Mouse (Mus musculus): ENCODE data around the gene Dhfr. TPM values are rescaled to one million over a fixed set of nuclear protein-coding genes. Genes with fewer than 3 reads are reported as not detected.

The Dhfr gene
- 5.4 and 5.5 TPM in 2 replicates for polyA plus RNA-seq (2015; fragmentation: Nextera tagmentation; extraction: Ambion mirVana)

- no peaks in the 10 kb centered on the region for H3K27me3 ChIP-seq (ENCODE audit: control insufficient read depth, insufficient read depth, low read length)
- WGBS = under 1% methylated on average over 71 of the region's 76 CpGs
These were observed at the start of gene Dhfr, which contains the start of gene Msh3 for GRCm38 (mm10) chr13:92354456-92355271. Dhfr (plus strand) TSS chr13:92354726. Msh3 (minus strand) TSS chr13:92355003.

GRCm38 (mm10) chr13:92305680-92306079, 48.8 kb upstream of the Dhfr start, which contains the start of gene Gm20379:
Gm20379 (plus strand) TSS chr13:92305980.
- H3K4me3 ChIP-seq (ENCODE audit: low read depth, low read length) = no peak within 1 kb of the TSS
- peaks cover 5% of the 10 kb centered on the region; the same call in 1 of the 2 replicates for H3K36me3 ChIP-seq (ENCODE audit: control insufficient read depth, insufficient read depth, low read length)
- H3K9ac ChIP-seq (ENCODE audit: low read length) = no peak within 1 kb of the TSS
- no peaks in the 10 kb centered on the region for H3K4me1 ChIP-seq (replicated peaks; ENCODE audit: control insufficient read depth, insufficient read depth)
- H3K27me3 ChIP-seq (ENCODE audit: control insufficient read depth, insufficient read depth, low read length) = no peaks in the 10 kb centered on the region
- H3K9me3 ChIP-seq (ENCODE audit: control insufficient read depth, low read length) = no peaks in the 10 kb centered on the region
- WGBS = 97% methylated on average over 11 of the region's 11 CpGs
- DNase-seq (ENCODE audit: low spot score) (no peak), ATAC-seq (ENCODE audit: low FRiP score, low TSS enrichment) (no peak)
- no peak within 1 kb of the TSS for H3K4me2 ChIP-seq (replicated peaks; ENCODE audit: low read depth)
- H3K27ac ChIP-seq (replicated peaks) = no peak within 1 kb of the TSS
- TF ChIP-seq EP300 (optimal IDR thresholded peaks at IDR 0.05) (no peak), CTCF (IDR thresholded peaks at IDR 0.05; ENCODE audit: low read depth) (no peak)

More at GRCm38 (mm10) chr13:92354456-92355271, at the start of gene Dhfr, which contains the start of gene Msh3:
- peak; percentile 85 for TF ChIP-seq CTCF (IDR thresholded peaks at IDR 0.05; ENCODE audit: low read depth)
- TF ChIP-seq EP300 (optimal IDR thresholded peaks at IDR 0.05) = no peak
- Histone ChIP-seq H3K36me3 (ENCODE audit: control insufficient read depth, insufficient read depth, low read length) (0 out of 2 replicates have a peak, but pooled peaks cover 2% of the 10 kb centered on the region), H3K4me3 (ENCODE audit: low read depth, low read length) (peak within 1 kb of the TSS; percentile 74), H3K9me3 (ENCODE audit: control insufficient read depth, low read length) (no peaks in the 10 kb centered on the region), H3K9ac (ENCODE audit: low read length) (peak within 1 kb of the TSS; percentile 73), H3K4me2 (replicated peaks; ENCODE audit: low read depth) (peak within 1 kb of the TSS; percentile 100), H3K4me1 (replicated peaks; ENCODE audit: control insufficient read depth, insufficient read depth) (no peaks in the 10 kb centered on the region), H3K27ac (replicated peaks) (peak within 1 kb of the TSS; percentile 92)
- DNase-seq (ENCODE audit: low spot score) (peak; percentile 99), ATAC-seq (ENCODE audit: low FRiP score, low TSS enrichment) (peak; percentile 96)

DNA sequence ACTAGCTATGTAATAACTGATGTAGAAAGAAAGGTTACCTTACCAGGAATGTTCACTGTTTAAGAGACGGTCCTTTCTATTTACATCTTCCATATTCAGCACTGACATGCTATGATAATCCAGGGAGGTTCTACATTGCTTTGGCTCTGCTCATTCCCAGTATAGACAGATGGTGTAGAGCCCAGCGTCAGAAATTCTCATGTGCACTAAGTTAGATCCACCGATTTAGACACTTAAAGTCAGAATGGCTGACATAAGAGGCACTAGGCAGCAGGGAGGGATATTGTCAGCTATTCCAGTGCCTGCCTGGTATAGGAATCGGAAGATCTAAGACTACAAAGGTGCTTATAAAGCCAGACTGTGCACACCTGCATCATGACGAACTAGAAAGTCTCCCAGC, 39.9 kb upstream of the Dhfr start:
- 77% methylated on average over 5 of the region's 5 CpGs for WGBS
- no peaks in the 10 kb centered on the region for H3K9me3 ChIP-seq (ENCODE audit: control insufficient read depth, low read length)
- H3K27ac ChIP-seq (replicated peaks) = no peak overlapping the region
- no peak overlapping the region for H3K4me2 ChIP-seq (replicated peaks; ENCODE audit: low read depth)
- no peaks in the 10 kb centered on the region for H3K4me1 ChIP-seq (replicated peaks; ENCODE audit: control insufficient read depth, insufficient read depth)
- H3K4me3 ChIP-seq (ENCODE audit: low read depth, low read length) = no peak overlapping the region
- ATAC-seq (ENCODE audit: low FRiP score, low TSS enrichment) (no peak), DNase-seq (ENCODE audit: low spot score) (no peak)
- no peak overlapping the region for H3K9ac ChIP-seq (ENCODE audit: low read length)
- no peaks in the 10 kb centered on the region for H3K27me3 ChIP-seq (ENCODE audit: control insufficient read depth, insufficient read depth, low read length)
- TF ChIP-seq EP300 (optimal IDR thresholded peaks at IDR 0.05) (no peak), CTCF (IDR thresholded peaks at IDR 0.05; ENCODE audit: low read depth) (no peak)
- H3K36me3 ChIP-seq (ENCODE audit: control insufficient read depth, insufficient read depth, low read length) = no peaks in the 10 kb centered on the region

DNA sequence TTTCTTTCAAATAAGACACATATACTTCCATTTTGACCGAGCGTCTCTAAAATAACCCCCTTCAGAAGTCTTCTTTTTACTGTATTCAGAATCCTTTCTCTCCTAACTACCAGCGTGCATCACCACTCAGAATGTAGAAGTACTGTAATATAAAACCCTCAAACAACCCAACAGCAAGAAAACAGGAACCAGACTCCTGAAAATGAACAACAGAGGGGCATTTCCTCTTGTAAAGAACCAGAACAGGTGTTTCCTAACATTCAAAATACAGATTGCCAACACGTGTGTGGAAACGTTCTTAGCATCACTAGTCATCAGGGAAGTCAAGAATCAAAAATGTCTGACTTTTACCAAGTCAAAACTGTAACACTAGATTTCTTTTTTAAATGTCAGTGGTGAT, 33.8 kb upstream of the Dhfr start:
- no peak overlapping the region for H3K4me3 ChIP-seq (ENCODE audit: low read depth, low read length)
- no peak overlapping the region for H3K9ac ChIP-seq (ENCODE audit: low read length)
- H3K36me3 ChIP-seq (ENCODE audit: control insufficient read depth, insufficient read depth, low read length) = no peaks in the 10 kb centered on the region
- H3K9me3 ChIP-seq (ENCODE audit: control insufficient read depth, low read length) = no peaks in the 10 kb centered on the region
- ATAC-seq (ENCODE audit: low FRiP score, low TSS enrichment) = no peak
- no peaks in the 10 kb centered on the region for H3K27me3 ChIP-seq (ENCODE audit: control insufficient read depth, insufficient read depth, low read length)
- H3K4me2 ChIP-seq (replicated peaks; ENCODE audit: low read depth) = no peak overlapping the region
- H3K27ac ChIP-seq (replicated peaks) = no peak overlapping the region
- DNase-seq (ENCODE audit: low spot score) = no peak
- no peak for TF ChIP-seq CTCF (IDR thresholded peaks at IDR 0.05; ENCODE audit: low read depth)
- TF ChIP-seq EP300 (optimal IDR thresholded peaks at IDR 0.05) = no peak
- no peaks in the 10 kb centered on the region for H3K4me1 ChIP-seq (replicated peaks; ENCODE audit: control insufficient read depth, insufficient read depth)
- WGBS = 83% methylated on average over 5 of the region's 5 CpGs

- Histone ChIP-seq H3K4me1 (replicated peaks; ENCODE audit: control insufficient read depth, insufficient read depth) (no peaks in the 10 kb centered on the region), H3K4me3 (ENCODE audit: low read depth, low read length) (no peak overlapping the region), H3K27me3 (ENCODE audit: control insufficient read depth, insufficient read depth, low read length) (no peaks in the 10 kb centered on the region), H3K4me2 (replicated peaks; ENCODE audit: low read depth) (no peak overlapping the region), H3K9me3 (ENCODE audit: control insufficient read depth, low read length) (no peaks in the 10 kb centered on the region), H3K9ac (ENCODE audit: low read length) (no peak overlapping the region), H3K27ac (replicated peaks) (no peak overlapping the region), H3K36me3 (ENCODE audit: control insufficient read depth, insufficient read depth, low read length) (no peaks in the 10 kb centered on the region)
- 68% methylated on average over 5 of the region's 5 CpGs for WGBS
- TF ChIP-seq CTCF (IDR thresholded peaks at IDR 0.05; ENCODE audit: low read depth) = no peak
- TF ChIP-seq EP300 (optimal IDR thresholded peaks at IDR 0.05) = no peak
- DNase-seq (ENCODE audit: low spot score) = no peak
- ATAC-seq (ENCODE audit: low FRiP score, low TSS enrichment) = no peak
These were observed 28.5 kb upstream of the Dhfr start for GRCm38 (mm10) chr13:92326030-92326429.

DNA sequence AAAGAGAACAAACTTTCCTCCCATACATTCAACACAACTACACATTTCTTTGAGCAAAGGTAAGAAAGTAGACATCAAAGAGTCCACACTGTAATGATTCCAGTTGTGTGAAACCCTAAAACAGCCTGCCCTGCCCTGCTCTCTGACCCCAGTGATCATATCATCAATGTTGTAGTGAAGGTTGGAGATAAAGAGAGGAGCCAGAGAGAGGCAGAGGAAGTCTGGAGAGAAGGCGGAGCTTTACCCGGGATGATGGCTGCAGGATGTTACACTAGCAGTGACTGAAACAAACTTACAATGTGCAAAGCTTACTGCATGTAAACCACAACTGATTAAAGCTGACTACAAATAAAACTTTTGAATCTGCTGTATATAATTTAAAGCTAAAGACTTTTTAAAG, 26.5 kb upstream of the Dhfr start:
- WGBS = 84% methylated on average over 2 of the region's 2 CpGs
- Histone ChIP-seq H3K4me2 (replicated peaks; ENCODE audit: low read depth) (no peak overlapping the region), H3K36me3 (ENCODE audit: control insufficient read depth, insufficient read depth, low read length) (no peaks in the 10 kb centered on the region), H3K9me3 (ENCODE audit: control insufficient read depth, low read length) (no peaks in the 10 kb centered on the region), H3K4me1 (replicated peaks; ENCODE audit: control insufficient read depth, insufficient read depth) (no peaks in the 10 kb centered on the region), H3K4me3 (ENCODE audit: low read depth, low read length) (no peak overlapping the region), H3K27ac (replicated peaks) (no peak overlapping the region), H3K27me3 (ENCODE audit: control insufficient read depth, insufficient read depth, low read length) (no peaks in the 10 kb centered on the region), H3K9ac (ENCODE audit: low read length) (no peak overlapping the region)
- TF ChIP-seq EP300 (optimal IDR thresholded peaks at IDR 0.05) (no peak), CTCF (IDR thresholded peaks at IDR 0.05; ENCODE audit: low read depth) (no peak)
- DNase-seq (ENCODE audit: low spot score) = no peak
- no peak for ATAC-seq (ENCODE audit: low FRiP score, low TSS enrichment)

Measured in stomach, postnatal 0 days (tissue).